Mouse (Mus musculus): ENCODE measurements around the gene Ccdc80. TPM values are rescaled to one million over a fixed set of nuclear protein-coding genes. Genes with fewer than 3 reads are reported as not detected.

The Ccdc80 gene
- polyA plus RNA-seq, 1 experiment from 2014 or later = 76.3 TPM

- Histone ChIP-seq H3K27ac (ENCODE audit: low read length) (no peak overlapping the region), H3K27me3 (ENCODE audit: control insufficient read depth, insufficient read depth, low read depth, low read length) (no peaks in the 10 kb centered on the region), H3K9me3 (ENCODE audit: control insufficient read depth, low read length) (no peaks in the 10 kb centered on the region), H3K4me2 (ENCODE audit: low read depth, low read length) (no peak overlapping the region), H3K4me3 (ENCODE audit: low read length) (no peak overlapping the region), H3K36me3 (ENCODE audit: control insufficient read depth, insufficient read depth, low read length) (no peaks in the 10 kb centered on the region), H3K4me1 (replicated peaks; ENCODE audit: control insufficient read depth, insufficient read depth, low read length) (no peaks in the 10 kb centered on the region), H3K9ac (ENCODE audit: low read length) (no peak overlapping the region)
- ATAC-seq (ENCODE audit: low read depth) = no peak
- WGBS = 81% methylated on average over 2 of the region's 2 CpGs
These were observed 34.9 kb downstream of the Ccdc80 start for GRCm38 (mm10) chr16:45127936-45128710.

DNA sequence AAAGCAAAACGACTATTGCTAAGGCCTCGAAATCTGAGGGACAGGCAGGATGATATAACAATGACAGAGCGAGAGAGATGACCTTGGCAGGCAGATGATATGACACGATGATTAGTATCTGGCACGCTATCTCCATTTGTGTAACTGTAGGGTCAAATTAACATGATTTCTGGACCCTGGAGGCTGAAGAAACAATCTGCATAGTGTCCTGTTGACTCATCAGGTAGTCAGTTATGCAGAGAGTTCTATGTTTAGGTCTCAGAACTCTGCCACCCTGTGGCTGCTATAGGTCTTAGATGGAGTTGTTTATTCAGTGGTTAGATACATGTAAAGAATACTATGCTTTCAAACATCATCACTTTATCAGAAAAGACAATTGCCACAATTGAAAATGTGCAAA lies 48.5 kb downstream of the Ccdc80 start:
- Histone ChIP-seq H3K27ac (ENCODE audit: low read length) (no peak overlapping the region), H3K4me2 (ENCODE audit: low read depth, low read length) (no peak overlapping the region), H3K4me3 (ENCODE audit: low read length) (no peak overlapping the region), H3K27me3 (ENCODE audit: control insufficient read depth, insufficient read depth, low read depth, low read length) (no peaks in the 10 kb centered on the region), H3K9ac (ENCODE audit: low read length) (no peak overlapping the region), H3K4me1 (replicated peaks; ENCODE audit: control insufficient read depth, insufficient read depth, low read length) (no peaks in the 10 kb centered on the region), H3K9me3 (ENCODE audit: control insufficient read depth, low read length) (no peaks in the 10 kb centered on the region), H3K36me3 (ENCODE audit: control insufficient read depth, insufficient read depth, low read length) (peaks cover 29% of the 10 kb centered on the region)
- WGBS = 88% methylated on average over 5 of the region's 5 CpGs
- ATAC-seq (ENCODE audit: low read depth) = no peak

- ATAC-seq (ENCODE audit: low read depth) = no peak
- Histone ChIP-seq H3K36me3 (ENCODE audit: control insufficient read depth, insufficient read depth, low read length) (peaks cover 29% of the 10 kb centered on the region), H3K4me3 (ENCODE audit: low read length) (no peak overlapping the region), H3K9ac (ENCODE audit: low read length) (no peak overlapping the region), H3K4me2 (ENCODE audit: low read depth, low read length) (no peak overlapping the region), H3K9me3 (ENCODE audit: control insufficient read depth, low read length) (no peaks in the 10 kb centered on the region), H3K27ac (ENCODE audit: low read length) (no peak overlapping the region), H3K27me3 (ENCODE audit: control insufficient read depth, insufficient read depth, low read depth, low read length) (no peaks in the 10 kb centered on the region), H3K4me1 (replicated peaks; ENCODE audit: control insufficient read depth, insufficient read depth, low read length) (no peaks in the 10 kb centered on the region)
- WGBS = 86% methylated on average over 5 of the region's 5 CpGs
These were observed 49.4 kb downstream of the Ccdc80 start for GRCm38 (mm10) chr16:45142565-45142964.

- H3K27ac ChIP-seq (ENCODE audit: low read length) = no peak overlapping the region
- H3K9ac ChIP-seq (ENCODE audit: low read length) = no peak overlapping the region
- no peaks in the 10 kb centered on the region for H3K27me3 ChIP-seq (ENCODE audit: control insufficient read depth, insufficient read depth, low read depth, low read length)
- H3K4me2 ChIP-seq (ENCODE audit: low read depth, low read length) = no peak overlapping the region
- ATAC-seq (ENCODE audit: low read depth) = no peak
- no peaks in the 10 kb centered on the region for H3K9me3 ChIP-seq (ENCODE audit: control insufficient read depth, low read length)
- no peaks in the 10 kb centered on the region for H3K4me1 ChIP-seq (replicated peaks; ENCODE audit: control insufficient read depth, insufficient read depth, low read length)
- 78% methylated on average over 6 of the region's 6 CpGs for WGBS
- no peak overlapping the region for H3K4me3 ChIP-seq (ENCODE audit: low read length)
- peaks cover 34% of the 10 kb centered on the region for H3K36me3 ChIP-seq (ENCODE audit: control insufficient read depth, insufficient read depth, low read length)
These were observed 51.9 kb downstream of the Ccdc80 start for GRCm38 (mm10) chr16:45145119-45145518.

- H3K4me1 ChIP-seq (replicated peaks; ENCODE audit: control insufficient read depth, insufficient read depth, low read length) = 0 out of 2 replicates have a peak, but pooled peaks cover 2% of the 10 kb centered on the region
- no peaks in the 10 kb centered on the region for H3K9me3 ChIP-seq (ENCODE audit: control insufficient read depth, low read length)
- H3K9ac ChIP-seq (ENCODE audit: low read length) = no peak overlapping the region
- H3K4me2 ChIP-seq (ENCODE audit: low read depth, low read length) = no peak overlapping the region
- no peak for ATAC-seq (ENCODE audit: low read depth)
- H3K27me3 ChIP-seq (ENCODE audit: control insufficient read depth, insufficient read depth, low read depth, low read length) = no peaks in the 10 kb centered on the region
- no peak overlapping the region for H3K4me3 ChIP-seq (ENCODE audit: low read length)
- no peak overlapping the region for H3K27ac ChIP-seq (ENCODE audit: low read length)
- H3K36me3 ChIP-seq (ENCODE audit: control insufficient read depth, insufficient read depth, low read length) = peaks cover 24% of the 10 kb centered on the region
- WGBS = 90% methylated on average over 10 of the region's 10 CpGs
These were observed 55.4 kb downstream of the Ccdc80 start for GRCm38 (mm10) chr16:45148488-45149082.

DNA sequence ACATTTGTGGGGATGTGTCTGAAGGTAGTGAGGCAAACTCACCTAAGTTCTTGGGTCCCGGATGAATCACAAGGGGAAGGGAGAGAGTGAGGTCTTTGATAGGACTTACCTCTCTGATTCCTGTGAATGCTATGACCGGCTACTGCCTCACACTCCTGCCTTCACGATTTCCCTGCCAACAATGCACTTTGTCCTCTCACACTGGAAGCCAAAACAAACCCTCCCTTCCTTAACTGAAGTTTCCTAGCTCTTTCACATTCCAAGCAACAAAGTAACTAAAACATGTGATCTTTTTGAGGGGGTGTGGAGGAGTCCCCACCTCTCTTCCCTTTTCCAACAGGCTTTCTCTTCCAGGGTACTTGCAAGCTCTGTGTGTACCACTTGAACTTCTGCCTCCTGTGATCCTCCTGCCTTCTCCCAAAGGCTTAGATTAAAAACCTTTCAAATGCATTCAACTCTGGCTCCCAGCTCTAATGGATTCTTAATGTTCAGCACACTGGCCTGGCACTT lies 61.6 kb downstream of the Ccdc80 start:
- no peak for ATAC-seq (ENCODE audit: low read depth)
- Histone ChIP-seq H3K4me1 (replicated peaks; ENCODE audit: control insufficient read depth, insufficient read depth, low read length) (peaks cover 6% of the 10 kb centered on the region), H3K4me3 (ENCODE audit: low read length) (no peak overlapping the region), H3K27me3 (ENCODE audit: control insufficient read depth, insufficient read depth, low read depth, low read length) (no peaks in the 10 kb centered on the region), H3K27ac (ENCODE audit: low read length) (no peak overlapping the region), H3K9me3 (ENCODE audit: control insufficient read depth, low read length) (no peaks in the 10 kb centered on the region), H3K4me2 (ENCODE audit: low read depth, low read length) (no peak overlapping the region), H3K36me3 (ENCODE audit: control insufficient read depth, insufficient read depth, low read length) (peaks cover 6% of the 10 kb centered on the region), H3K9ac (ENCODE audit: low read length) (no peak overlapping the region)
- 68% methylated on average over 3 of the region's 3 CpGs for WGBS

DNA sequence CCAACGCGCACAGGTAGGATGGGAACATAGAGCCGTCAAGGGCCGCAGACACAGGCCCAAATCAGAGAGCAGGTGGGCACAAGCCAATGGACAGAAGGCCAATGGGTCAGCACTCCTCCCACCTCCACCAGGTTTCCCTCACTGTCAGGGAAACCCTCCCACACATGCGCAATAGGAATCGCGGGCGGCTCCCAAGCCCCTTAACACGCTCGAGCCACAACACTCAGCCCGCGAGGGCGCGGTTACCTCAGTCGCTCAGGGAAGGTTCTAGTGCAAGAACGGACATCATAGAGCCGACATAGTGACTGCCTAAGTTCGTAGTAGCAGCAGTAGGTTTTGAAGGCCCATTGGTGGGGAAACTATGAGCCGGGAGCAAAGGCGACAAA lies 64.9 kb downstream of the Ccdc80 start:
- H3K4me1 ChIP-seq (replicated peaks; ENCODE audit: control insufficient read depth, insufficient read depth, low read length) = peaks cover 8% of the 10 kb centered on the region
- WGBS = under 1% methylated on average over 20 of the region's 20 CpGs
- peaks cover 4% of the 10 kb centered on the region; the same call in 1 of the 2 replicates for H3K36me3 ChIP-seq (ENCODE audit: control insufficient read depth, insufficient read depth, low read length)
- no peaks in the 10 kb centered on the region for H3K27me3 ChIP-seq (ENCODE audit: control insufficient read depth, insufficient read depth, low read depth, low read length)
- H3K27ac ChIP-seq (ENCODE audit: low read length) = peak overlapping the region; percentile 97
- peak overlapping the region; percentile 81 for H3K4me3 ChIP-seq (ENCODE audit: low read length)
- no peaks in the 10 kb centered on the region for H3K9me3 ChIP-seq (ENCODE audit: control insufficient read depth, low read length)
- ATAC-seq (ENCODE audit: low read depth) = peak; percentile 74
- peak overlapping the region; percentile 92 for H3K4me2 ChIP-seq (ENCODE audit: low read depth, low read length)
- peak overlapping the region; percentile 90 for H3K9ac ChIP-seq (ENCODE audit: low read length)

- Histone ChIP-seq H3K36me3 (ENCODE audit: control insufficient read depth, insufficient read depth, low read length) (peaks cover 4% of the 10 kb centered on the region; the same call in 1 of the 2 replicates), H3K9me3 (ENCODE audit: control insufficient read depth, low read length) (no peaks in the 10 kb centered on the region), H3K27me3 (ENCODE audit: control insufficient read depth, insufficient read depth, low read depth, low read length) (no peaks in the 10 kb centered on the region), H3K9ac (ENCODE audit: low read length) (peak within 1 kb of the TSS; percentile 90), H3K4me2 (ENCODE audit: low read depth, low read length) (peak within 1 kb of the TSS; percentile 92), H3K4me3 (ENCODE audit: low read length) (peak within 1 kb of the TSS; percentile 81), H3K4me1 (replicated peaks; ENCODE audit: control insufficient read depth, insufficient read depth, low read length) (peaks cover 8% of the 10 kb centered on the region), H3K27ac (ENCODE audit: low read length) (peak within 1 kb of the TSS; percentile 97)
- ATAC-seq (ENCODE audit: low read depth) = peak; percentile 99
- under 1% methylated on average over 56 of the region's 64 CpGs for WGBS
These were observed 65.6 kb downstream of the Ccdc80 start, which contains the start of the genes Slc35a5 and Atg3 for GRCm38 (mm10) chr16:45158522-45159388. TSS of gene Slc35a5 (minus strand) at chr16:45158706. TSS of gene Atg3 (plus strand) at chr16:45158785.

DNA sequence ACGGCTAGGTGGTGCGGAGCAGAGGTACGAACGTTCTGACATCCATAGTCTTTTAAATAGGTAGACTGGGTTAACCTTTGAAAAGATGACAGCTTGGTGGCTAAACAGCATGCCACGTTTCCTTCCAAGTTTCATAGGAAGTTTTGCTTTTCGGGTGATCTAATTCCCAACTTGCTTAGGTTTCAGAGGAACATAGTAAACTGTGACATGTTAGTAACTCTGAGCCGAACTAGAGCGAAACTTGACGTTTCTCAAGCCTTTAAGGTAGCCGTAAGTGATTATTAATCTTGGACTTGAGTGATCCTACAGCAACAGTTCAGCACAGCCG lies 66.2 kb downstream of the Ccdc80 start:
- under 1% methylated on average over 11 of the region's 11 CpGs for WGBS
- Histone ChIP-seq H3K36me3 (ENCODE audit: control insufficient read depth, insufficient read depth, low read length) (peaks cover 4% of the 10 kb centered on the region; the same call in 1 of the 2 replicates), H3K27ac (ENCODE audit: low read length) (peak overlapping the region; percentile 97), H3K4me2 (ENCODE audit: low read depth, low read length) (peak overlapping the region; percentile 61), H3K27me3 (ENCODE audit: control insufficient read depth, insufficient read depth, low read depth, low read length) (no peaks in the 10 kb centered on the region), H3K4me1 (replicated peaks; ENCODE audit: control insufficient read depth, insufficient read depth, low read length) (peaks cover 8% of the 10 kb centered on the region), H3K9ac (ENCODE audit: low read length) (peak overlapping the region; percentile 90), H3K4me3 (ENCODE audit: low read length) (peak overlapping the region; percentile 81), H3K9me3 (ENCODE audit: control insufficient read depth, low read length) (no peaks in the 10 kb centered on the region)
- ATAC-seq (ENCODE audit: low read depth) = no peak
